Mouse (Mus musculus): ENCODE data around the gene Tmem229b. TPM values are rescaled to one million over a fixed set of nuclear protein-coding genes. Genes with fewer than 3 reads are reported as not detected.

The Tmem229b gene
- polyA plus RNA-seq, 1 experiment: 2.6 TPM

- H3K36me3 ChIP-seq (ENCODE audit: control insufficient read depth, insufficient read depth, low read length): no peaks in the 10 kb centered on the region
- H3K27me3 ChIP-seq (ENCODE audit: control insufficient read depth, insufficient read depth, low read length): no peaks in the 10 kb centered on the region
- TF ChIP-seq POLR2A (IDR thresholded peaks at IDR 0.05; ENCODE audit: control insufficient read depth, low read depth, low read length) (no peak), CTCF (IDR thresholded peaks at IDR 0.05; ENCODE audit: control insufficient read depth, insufficient read depth, insufficient replicate concordance, low read depth, low read length) (peak; percentile 84; the same call in 1 of the 2 replicates)
- H3K27ac ChIP-seq (ENCODE audit: control insufficient read depth, insufficient read depth, low read depth, low read length): no peak overlapping the region
- no peaks in the 10 kb centered on the region; the same call in 1 of the 2 replicates for H3K4me1 ChIP-seq (ENCODE audit: control insufficient read depth, insufficient read depth, low read length)
- no peak overlapping the region for H3K4me3 ChIP-seq (ENCODE audit: control insufficient read depth, low read depth, low read length)
Observed at GRCm38 (mm10) chr12:78918227-78919078, 89.0 kb downstream of the Tmem229b start.

- no peak overlapping the region for H3K4me3 ChIP-seq (ENCODE audit: control insufficient read depth, low read depth, low read length)
Observed at GRCm38 (mm10) chr12:78916278-78916677, 91.1 kb downstream of the Tmem229b start.

GRCm38 (mm10) chr12:78915561-78915960 is 91.9 kb downstream of the Tmem229b start:
- Histone ChIP-seq H3K4me3 (ENCODE audit: control insufficient read depth, low read depth, low read length) (no peak overlapping the region), H3K36me3 (ENCODE audit: control insufficient read depth, insufficient read depth, low read length) (no peaks in the 10 kb centered on the region), H3K27ac (ENCODE audit: control insufficient read depth, insufficient read depth, low read depth, low read length) (no peak overlapping the region), H3K4me1 (ENCODE audit: control insufficient read depth, insufficient read depth, low read length) (peaks cover 9% of the 10 kb centered on the region), H3K27me3 (ENCODE audit: control insufficient read depth, insufficient read depth, low read length) (peaks cover 3% of the 10 kb centered on the region; the same call in 1 of the 2 replicates)
- no peak for TF ChIP-seq CTCF (IDR thresholded peaks at IDR 0.05; ENCODE audit: control insufficient read depth, insufficient read depth, insufficient replicate concordance, low read depth, low read length)
- TF ChIP-seq POLR2A (IDR thresholded peaks at IDR 0.05; ENCODE audit: control insufficient read depth, low read depth, low read length): no peak

More at GRCm38 (mm10) chr12:78916278-78916677, 91.1 kb downstream of the Tmem229b start:
- Histone ChIP-seq H3K27me3 (ENCODE audit: control insufficient read depth, insufficient read depth, low read length) (peaks cover 3% of the 10 kb centered on the region; the same call in 1 of the 2 replicates), H3K4me1 (ENCODE audit: control insufficient read depth, insufficient read depth, low read length) (peaks cover 5% of the 10 kb centered on the region), H3K36me3 (ENCODE audit: control insufficient read depth, insufficient read depth, low read length) (no peaks in the 10 kb centered on the region), H3K27ac (ENCODE audit: control insufficient read depth, insufficient read depth, low read depth, low read length) (no peak overlapping the region)
- TF ChIP-seq POLR2A (IDR thresholded peaks at IDR 0.05; ENCODE audit: control insufficient read depth, low read depth, low read length) (no peak), CTCF (IDR thresholded peaks at IDR 0.05; ENCODE audit: control insufficient read depth, insufficient read depth, insufficient replicate concordance, low read depth, low read length) (peak; percentile 61; the same call in 1 of the 2 replicates)

- Histone ChIP-seq H3K27ac (ENCODE audit: control insufficient read depth, insufficient read depth, low read depth, low read length) (no peak overlapping the region), H3K27me3 (ENCODE audit: control insufficient read depth, insufficient read depth, low read length) (peaks cover 3% of the 10 kb centered on the region; the same call in 1 of the 2 replicates), H3K4me3 (ENCODE audit: control insufficient read depth, low read depth, low read length) (no peak overlapping the region), H3K4me1 (ENCODE audit: control insufficient read depth, insufficient read depth, low read length) (peaks cover 9% of the 10 kb centered on the region), H3K36me3 (ENCODE audit: control insufficient read depth, insufficient read depth, low read length) (no peaks in the 10 kb centered on the region)
- TF ChIP-seq POLR2A (IDR thresholded peaks at IDR 0.05; ENCODE audit: control insufficient read depth, low read depth, low read length) (no peak), CTCF (IDR thresholded peaks at IDR 0.05; ENCODE audit: control insufficient read depth, insufficient read depth, insufficient replicate concordance, low read depth, low read length) (no peak)
Observed at GRCm38 (mm10) chr12:78914458-78914857, 93.0 kb downstream of the Tmem229b start.

Other genes starting within 250 kb of the Tmem229b start
- gene Atp6v1d, start 146.0 kb downstream of the Tmem229b start, polyA plus RNA-seq (2012; rRNA removed): 31.8 and 38.5 TPM in 2 replicates
- 29.3 and 45.0 TPM in 2 replicates for gene Eif2s1, start 145.8 kb downstream of the Tmem229b start, polyA plus RNA-seq (2012; rRNA removed)
- gene Plek2, start 100.7 kb downstream of the Tmem229b start, polyA plus RNA-seq (2012; rRNA removed): 0.22 and 0.36 TPM in 2 replicates
- gene Plekhh1, start 21.5 kb upstream of the Tmem229b start, polyA plus RNA-seq (2012; rRNA removed): 2.7 and 3.3 TPM in 2 replicates
- gene Pigh, start 82.0 kb upstream of the Tmem229b start, polyA plus RNA-seq (2012; rRNA removed): 6.0 and 6.8 TPM in 2 replicates
- gene Arg2, start 123.2 kb upstream of the Tmem229b start, polyA plus RNA-seq (2012; rRNA removed): 1.2 and 2.0 TPM in 2 replicates
- 21.7 and 22.7 TPM in 2 replicates for gene Vti1b, start 165.0 kb upstream of the Tmem229b start, polyA plus RNA-seq (2012; rRNA removed)
- gene Rdh11, start 184.7 kb upstream of the Tmem229b start, polyA plus RNA-seq (2012; rRNA removed): 127 and 132 TPM in 2 replicates
- 0.42 and 0.63 TPM in 2 replicates for gene Rdh12, start 201.3 kb upstream of the Tmem229b start, polyA plus RNA-seq (2012; rRNA removed)

All from testis, adult 2 months (tissue).